Mouse (Mus musculus) ES-Bruce4 (cell line): ENCODE data around the gene Kcnh6.
"Not testable (repeated sequence)": the region's sequence is repeated elsewhere in the genome, so short reads cannot be mapped to it uniquely, and the experiment has no call there.

Experiments
- CTCF ChIP-seq: IDR thresholded peaks from one replicate; pipeline ENCODE4 v1.8.1; 2011; ENCODE audit warnings: low read depth, low read length
- EP300 ChIP-seq: IDR thresholded peaks from 2 replicates; pipeline ENCODE4 v1.6.1; 2011; ENCODE audit warnings: low read depth, low read length; ENCODE audit not compliant: insufficient read depth
- POLR2A ChIP-seq: IDR thresholded peaks from one replicate; pipeline ENCODE4 v1.8.1; 2011; ENCODE audit warnings: low read length; ENCODE audit not compliant: insufficient read depth

DNA sequence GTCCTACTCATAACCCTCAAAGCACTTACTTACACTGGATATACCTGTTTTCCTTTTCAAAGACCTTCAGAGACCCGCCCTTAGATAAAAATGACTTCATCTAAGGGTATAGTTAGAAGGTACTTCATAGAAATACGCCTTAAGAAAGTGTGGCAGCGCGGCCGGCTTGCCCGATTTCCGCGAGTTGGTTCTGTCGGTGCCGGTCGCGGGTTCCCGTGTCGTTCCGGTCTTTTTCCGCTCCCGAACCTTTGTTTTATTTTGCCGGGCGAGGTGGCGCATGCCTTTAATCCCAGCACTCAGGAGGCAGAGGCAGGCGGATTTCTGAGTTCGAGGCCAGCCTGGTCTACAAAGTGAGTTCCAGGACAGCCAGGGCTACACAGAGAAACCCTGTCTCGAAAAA is 58.7 kb downstream of the Kcnh6 start:
- not testable (repeated sequence) for TF ChIP-seq POLR2A, CTCF, EP300
